Mouse (Mus musculus): Measurements from ENCODE around the gene 2310057M21Rik.

2310057M21Rik gene

DNA sequence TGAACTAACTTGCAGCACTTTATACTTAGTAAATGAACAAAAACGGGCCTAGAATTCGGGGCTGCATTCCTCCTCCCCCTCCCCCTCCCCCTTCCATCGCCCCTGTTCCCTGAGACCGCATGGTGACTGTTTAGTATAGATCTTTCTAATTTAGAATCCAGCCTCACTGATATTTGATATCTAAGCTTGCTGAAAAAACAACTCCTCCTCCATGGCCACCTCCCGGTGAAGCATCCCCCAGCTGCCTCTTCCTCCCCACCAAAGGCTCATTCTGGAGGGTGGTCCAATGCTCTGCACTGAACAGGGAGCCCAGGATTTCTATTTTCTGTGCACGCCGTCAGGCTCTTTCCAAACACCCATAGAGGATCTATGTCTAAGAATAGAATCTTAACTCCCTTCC lies 44.2 kb downstream of the 2310057M21Rik start:
- DNase-seq: no peak

DNA sequence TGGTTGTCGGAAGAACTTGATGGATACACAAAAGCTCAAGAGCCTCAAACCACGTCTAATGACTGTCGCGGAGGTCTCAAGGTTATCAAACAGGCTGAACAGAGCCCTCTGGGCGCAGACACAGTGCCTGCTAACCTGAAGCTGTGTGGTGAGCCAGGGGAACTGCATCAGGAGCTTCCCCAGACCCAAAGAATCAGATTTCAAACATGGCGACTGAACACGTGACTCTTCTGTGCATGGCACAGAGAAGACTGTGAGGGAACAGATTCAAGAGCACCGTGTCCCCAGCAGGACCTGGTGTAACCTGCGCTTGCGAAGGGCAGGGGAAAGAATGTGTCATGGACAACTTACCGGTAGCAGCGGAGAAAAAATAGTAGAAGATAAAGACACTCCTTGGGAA lies 45.0 kb downstream of the 2310057M21Rik start:
- no peak for DNase-seq

DNA sequence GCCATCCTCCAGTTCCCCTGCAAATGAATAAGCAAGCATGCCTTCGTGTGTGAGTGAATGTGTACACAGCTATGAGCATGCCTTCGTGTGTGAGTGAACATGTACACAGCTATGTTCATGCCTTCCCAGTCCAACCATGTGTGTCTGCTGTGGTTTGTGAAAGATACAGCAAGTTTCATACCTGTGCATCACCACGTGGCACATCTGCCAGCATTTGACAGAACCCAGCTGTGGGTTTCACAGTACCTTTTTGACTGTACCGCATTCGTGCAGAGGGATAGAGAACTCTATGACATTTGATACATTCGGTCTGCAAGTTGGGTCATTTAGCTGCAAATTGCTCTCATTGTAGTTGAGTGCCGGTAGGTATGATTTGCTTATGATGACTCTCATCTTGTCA lies 48.1 kb downstream of the 2310057M21Rik start:
- no peak for DNase-seq

DNA sequence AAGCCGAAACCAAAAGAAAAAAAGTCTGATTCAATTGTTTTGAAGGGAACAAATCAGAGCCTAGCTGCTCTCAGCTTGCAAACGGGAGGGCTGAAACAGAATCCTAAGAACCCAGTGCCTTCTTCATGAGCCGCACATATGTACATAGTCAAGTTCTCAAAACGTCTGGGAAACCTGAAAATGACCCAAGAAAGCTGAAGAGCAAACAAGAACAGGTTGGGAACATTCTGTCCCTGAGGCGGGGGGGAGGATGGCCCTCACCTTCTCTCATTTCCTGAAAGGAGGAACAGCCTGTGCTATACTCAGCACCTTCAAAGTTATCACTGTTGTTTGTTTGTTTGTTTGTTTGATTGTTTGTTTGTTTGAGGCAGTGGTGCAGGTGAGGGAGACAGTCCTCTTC lies 55.8 kb downstream of the 2310057M21Rik start:
- no peak for DNase-seq

DNA sequence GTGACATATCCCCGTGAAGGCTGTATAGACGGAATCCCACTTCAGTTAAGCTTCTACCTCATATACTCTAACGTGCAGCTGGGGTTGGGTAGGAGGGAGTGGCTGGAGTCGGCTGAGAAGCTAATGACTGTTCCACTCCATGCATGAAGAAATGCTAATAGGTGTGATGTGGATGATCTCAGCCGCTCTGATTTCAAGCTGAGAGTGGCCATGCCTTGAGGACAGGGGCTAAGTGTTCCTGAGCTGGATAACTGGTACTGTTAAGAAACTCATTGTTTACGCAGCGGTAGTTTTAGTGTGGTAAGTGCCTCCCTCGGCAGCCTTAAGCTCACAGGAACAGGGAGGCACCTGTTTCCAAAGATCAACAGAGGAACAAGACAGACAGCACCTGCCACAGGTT lies 59.2 kb downstream of the 2310057M21Rik start:
- DNase-seq: no peak

DNA sequence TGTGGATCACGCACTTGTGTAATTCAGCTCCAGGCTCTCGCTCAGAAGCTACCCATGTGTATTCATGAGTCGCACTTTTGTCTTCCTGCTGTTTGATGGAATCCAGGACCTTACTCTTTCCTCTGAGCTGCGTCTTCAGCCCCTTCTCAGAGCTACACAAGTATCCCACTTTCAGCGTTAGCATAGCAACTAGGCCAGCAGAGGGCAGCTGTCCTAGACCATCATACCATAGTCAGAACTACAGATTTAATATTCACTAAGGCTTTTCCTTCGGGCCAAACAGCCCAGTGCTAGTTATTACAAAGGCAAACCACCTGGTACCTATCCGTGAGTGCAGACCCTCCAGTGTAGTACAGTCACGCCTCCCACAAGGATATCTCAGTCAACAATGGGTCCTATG lies 65.4 kb downstream of the 2310057M21Rik start:
- no peak for DNase-seq

Data from cerebellum, postnatal 25 days (tissue).